Mouse (Mus musculus): Measurements from ENCODE around the gene Ocm. TPM values are rescaled to one million over a fixed set of nuclear protein-coding genes. Genes with fewer than 3 reads are reported as not detected.

Gene Ocm
- not detected in 2 replicates for polyA plus RNA-seq (2014; fragmentation: Nextera tagmentation; extraction: Ambion mirVana)

- Histone ChIP-seq H3K4me2 (ENCODE audit: low read length) (no peak within 1 kb of the TSS), H3K9me3 (ENCODE audit: control insufficient read depth, low read length) (no peaks in the 10 kb centered on the region), H3K4me3 (ENCODE audit: control insufficient read depth in 1 of 2, insufficient read depth in 1 of 2, low read depth in 1 of 2, low read length in 2 of 2) (no peak within 1 kb of the TSS), H3K27me3 (ENCODE audit: control insufficient read depth, insufficient read depth, low read length) (no peaks in the 10 kb centered on the region), H3K9ac (ENCODE audit: low read length) (no peak within 1 kb of the TSS), H3K4me1 (ENCODE audit: control insufficient read depth in 2 of 2, insufficient read depth in 2 of 2, low read length in 2 of 2) (no peaks in the 10 kb centered on the region), H3K27ac (replicated peaks in 1 of 2; ENCODE audit: control insufficient read depth in 1 of 2, insufficient read depth in 1 of 2, low read depth in 2 of 2, low read length in 2 of 2) (no peak within 1 kb of the TSS), H3K36me3 (ENCODE audit: control insufficient read depth, insufficient read depth, low read length) (no peaks in the 10 kb centered on the region)
- no peak for ATAC-seq (ENCODE audit: insufficient number of reproducible peaks, insufficient read depth, low FRiP score, low read depth)
- 52% methylated on average over 11 of the region's 11 CpGs for WGBS
Observed at GRCm38 (mm10) chr5:144026620-144027263, at the start of gene Ocm. Gene Ocm (minus strand): TSS chr5:144026670.

- H3K4me3 ChIP-seq (ENCODE audit: control insufficient read depth in 1 of 2, insufficient read depth in 1 of 2, low read depth in 1 of 2, low read length in 2 of 2) = no peak overlapping the region
- no peaks in the 10 kb centered on the region for H3K27me3 ChIP-seq (ENCODE audit: control insufficient read depth, insufficient read depth, low read length)
- H3K9ac ChIP-seq (ENCODE audit: low read length) = no peak overlapping the region
- ATAC-seq (ENCODE audit: insufficient number of reproducible peaks, insufficient read depth, low FRiP score, low read depth) = no peak
- H3K4me2 ChIP-seq (ENCODE audit: low read length) = no peak overlapping the region
- no peak overlapping the region for H3K27ac ChIP-seq (replicated peaks in 1 of 2; ENCODE audit: control insufficient read depth in 1 of 2, insufficient read depth in 1 of 2, low read depth in 2 of 2, low read length in 2 of 2)
- H3K36me3 ChIP-seq (ENCODE audit: control insufficient read depth, insufficient read depth, low read length) = no peaks in the 10 kb centered on the region
- WGBS = 33% methylated on average over 1 of the region's 1 CpGs
- H3K4me1 ChIP-seq (ENCODE audit: control insufficient read depth in 2 of 2, insufficient read depth in 2 of 2, low read length in 2 of 2) = no peaks in the 10 kb centered on the region
- peaks cover 7% of the 10 kb centered on the region; the same call in 1 of the 2 replicates for H3K9me3 ChIP-seq (ENCODE audit: control insufficient read depth, low read length)
Observed at GRCm38 (mm10) chr5:144071249-144071648, 44.8 kb upstream of the Ocm start.

- no peak overlapping the region for H3K4me2 ChIP-seq (ENCODE audit: low read length)
- H3K27me3 ChIP-seq (ENCODE audit: control insufficient read depth, insufficient read depth, low read length) = no peaks in the 10 kb centered on the region
- H3K4me3 ChIP-seq (ENCODE audit: control insufficient read depth in 1 of 2, insufficient read depth in 1 of 2, low read depth in 1 of 2, low read length in 2 of 2) = no peak overlapping the region
- H3K27ac ChIP-seq (replicated peaks in 1 of 2; ENCODE audit: control insufficient read depth in 1 of 2, insufficient read depth in 1 of 2, low read depth in 2 of 2, low read length in 2 of 2) = no peak overlapping the region
- H3K9ac ChIP-seq (ENCODE audit: low read length) = no peak overlapping the region
- H3K36me3 ChIP-seq (ENCODE audit: control insufficient read depth, insufficient read depth, low read length) = no peaks in the 10 kb centered on the region
- 73% methylated on average over 1 of the region's 1 CpGs for WGBS
- H3K9me3 ChIP-seq (ENCODE audit: control insufficient read depth, low read length) = peaks cover 7% of the 10 kb centered on the region; the same call in 1 of the 2 replicates
- no peak for ATAC-seq (ENCODE audit: insufficient number of reproducible peaks, insufficient read depth, low FRiP score, low read depth)
- H3K4me1 ChIP-seq (ENCODE audit: control insufficient read depth in 2 of 2, insufficient read depth in 2 of 2, low read length in 2 of 2) = no peaks in the 10 kb centered on the region
Observed at GRCm38 (mm10) chr5:144070064-144070463, 43.6 kb upstream of the Ocm start.

- WGBS = 68% methylated on average over 2 of the region's 2 CpGs
- ATAC-seq (ENCODE audit: insufficient number of reproducible peaks, insufficient read depth, low FRiP score, low read depth) = no peak
- no peaks in the 10 kb centered on the region for H3K4me1 ChIP-seq (ENCODE audit: control insufficient read depth in 2 of 2, insufficient read depth in 2 of 2, low read length in 2 of 2)
- no peaks in the 10 kb centered on the region for H3K36me3 ChIP-seq (ENCODE audit: control insufficient read depth, insufficient read depth, low read length)
- peaks cover 7% of the 10 kb centered on the region; the same call in 1 of the 2 replicates for H3K9me3 ChIP-seq (ENCODE audit: control insufficient read depth, low read length)
- H3K27me3 ChIP-seq (ENCODE audit: control insufficient read depth, insufficient read depth, low read length) = no peaks in the 10 kb centered on the region
- no peak overlapping the region for H3K4me3 ChIP-seq (ENCODE audit: control insufficient read depth in 1 of 2, insufficient read depth in 1 of 2, low read depth in 1 of 2, low read length in 2 of 2)
- no peak overlapping the region for H3K9ac ChIP-seq (ENCODE audit: low read length)
- H3K4me2 ChIP-seq (ENCODE audit: low read length) = no peak overlapping the region
- H3K27ac ChIP-seq (replicated peaks in 1 of 2; ENCODE audit: control insufficient read depth in 1 of 2, insufficient read depth in 1 of 2, low read depth in 2 of 2, low read length in 2 of 2) = no peak overlapping the region
Observed at GRCm38 (mm10) chr5:144066036-144066435, 39.6 kb upstream of the Ocm start.

- Histone ChIP-seq H3K36me3 (ENCODE audit: control insufficient read depth, insufficient read depth, low read length) (no peaks in the 10 kb centered on the region), H3K4me3 (ENCODE audit: control insufficient read depth in 1 of 2, insufficient read depth in 1 of 2, low read depth in 1 of 2, low read length in 2 of 2) (no peak overlapping the region), H3K27ac (replicated peaks in 1 of 2; ENCODE audit: control insufficient read depth in 1 of 2, insufficient read depth in 1 of 2, low read depth in 2 of 2, low read length in 2 of 2) (no peak overlapping the region), H3K9ac (ENCODE audit: low read length) (no peak overlapping the region), H3K9me3 (ENCODE audit: control insufficient read depth, low read length) (peaks cover 7% of the 10 kb centered on the region; the same call in 1 of the 2 replicates), H3K4me1 (ENCODE audit: control insufficient read depth in 2 of 2, insufficient read depth in 2 of 2, low read length in 2 of 2) (no peaks in the 10 kb centered on the region), H3K4me2 (ENCODE audit: low read length) (no peak overlapping the region), H3K27me3 (ENCODE audit: control insufficient read depth, insufficient read depth, low read length) (no peaks in the 10 kb centered on the region)
- WGBS = 74% methylated on average over 5 of the region's 5 CpGs
- ATAC-seq (ENCODE audit: insufficient number of reproducible peaks, insufficient read depth, low FRiP score, low read depth) = no peak
Observed at GRCm38 (mm10) chr5:144064093-144064492, 37.6 kb upstream of the Ocm start.

GRCm38 (mm10) chr5:144054340-144054739 lies 27.9 kb upstream of the Ocm start:
- no peak overlapping the region for H3K9ac ChIP-seq (ENCODE audit: low read length)
- no peaks in the 10 kb centered on the region for H3K4me1 ChIP-seq (ENCODE audit: control insufficient read depth in 2 of 2, insufficient read depth in 2 of 2, low read length in 2 of 2)
- H3K27me3 ChIP-seq (ENCODE audit: control insufficient read depth, insufficient read depth, low read length) = no peaks in the 10 kb centered on the region
- no peaks in the 10 kb centered on the region for H3K9me3 ChIP-seq (ENCODE audit: control insufficient read depth, low read length)
- H3K4me3 ChIP-seq (ENCODE audit: control insufficient read depth in 1 of 2, insufficient read depth in 1 of 2, low read depth in 1 of 2, low read length in 2 of 2) = no peak overlapping the region
- H3K36me3 ChIP-seq (ENCODE audit: control insufficient read depth, insufficient read depth, low read length) = no peaks in the 10 kb centered on the region
- H3K27ac ChIP-seq (replicated peaks in 1 of 2; ENCODE audit: control insufficient read depth in 1 of 2, insufficient read depth in 1 of 2, low read depth in 2 of 2, low read length in 2 of 2) = no peak overlapping the region
- 84% methylated on average over 6 of the region's 6 CpGs for WGBS
- no peak for ATAC-seq (ENCODE audit: insufficient number of reproducible peaks, insufficient read depth, low FRiP score, low read depth)
- no peak overlapping the region for H3K4me2 ChIP-seq (ENCODE audit: low read length)

GRCm38 (mm10) chr5:144053450-144053849 lies 27.0 kb upstream of the Ocm start:
- ATAC-seq (ENCODE audit: insufficient number of reproducible peaks, insufficient read depth, low FRiP score, low read depth) = no peak
- H3K4me1 ChIP-seq (ENCODE audit: control insufficient read depth in 2 of 2, insufficient read depth in 2 of 2, low read length in 2 of 2) = no peaks in the 10 kb centered on the region
- no peak overlapping the region for H3K9ac ChIP-seq (ENCODE audit: low read length)
- no peak overlapping the region for H3K27ac ChIP-seq (replicated peaks in 1 of 2; ENCODE audit: control insufficient read depth in 1 of 2, insufficient read depth in 1 of 2, low read depth in 2 of 2, low read length in 2 of 2)
- no peak overlapping the region for H3K4me3 ChIP-seq (ENCODE audit: control insufficient read depth in 1 of 2, insufficient read depth in 1 of 2, low read depth in 1 of 2, low read length in 2 of 2)
- no peak overlapping the region for H3K4me2 ChIP-seq (ENCODE audit: low read length)
- WGBS = 37% methylated on average over 3 of the region's 3 CpGs
- H3K36me3 ChIP-seq (ENCODE audit: control insufficient read depth, insufficient read depth, low read length) = no peaks in the 10 kb centered on the region
- H3K9me3 ChIP-seq (ENCODE audit: control insufficient read depth, low read length) = no peaks in the 10 kb centered on the region
- no peaks in the 10 kb centered on the region for H3K27me3 ChIP-seq (ENCODE audit: control insufficient read depth, insufficient read depth, low read length)

- no peaks in the 10 kb centered on the region for H3K9me3 ChIP-seq (ENCODE audit: control insufficient read depth, low read length)
- H3K4me3 ChIP-seq (ENCODE audit: control insufficient read depth in 1 of 2, insufficient read depth in 1 of 2, low read depth in 1 of 2, low read length in 2 of 2) = no peak overlapping the region
- no peak overlapping the region for H3K4me2 ChIP-seq (ENCODE audit: low read length)
- H3K27ac ChIP-seq (replicated peaks in 1 of 2; ENCODE audit: control insufficient read depth in 1 of 2, insufficient read depth in 1 of 2, low read depth in 2 of 2, low read length in 2 of 2) = no peak overlapping the region
- no peak for ATAC-seq (ENCODE audit: insufficient number of reproducible peaks, insufficient read depth, low FRiP score, low read depth)
- H3K36me3 ChIP-seq (ENCODE audit: control insufficient read depth, insufficient read depth, low read length) = no peaks in the 10 kb centered on the region
- H3K27me3 ChIP-seq (ENCODE audit: control insufficient read depth, insufficient read depth, low read length) = no peaks in the 10 kb centered on the region
- no peaks in the 10 kb centered on the region for H3K4me1 ChIP-seq (ENCODE audit: control insufficient read depth in 2 of 2, insufficient read depth in 2 of 2, low read length in 2 of 2)
- H3K9ac ChIP-seq (ENCODE audit: low read length) = no peak overlapping the region
Observed at GRCm38 (mm10) chr5:144051268-144051667, 24.8 kb upstream of the Ocm start.

Measured in heart, embryonic 14.5 days (tissue).